Mouse (Mus musculus) embryonic fibroblast, embryonic 13.5 days (primary cell): ENCODE data around the gene Strbp.

Source experiments
- CTCF ChIP-seq: IDR thresholded peaks from 2 replicates; pipeline ENCODE4 v1.5.1; 2011; ENCODE audit warnings: mild to moderate bottlenecking, control low read depth, low read length, moderate library complexity, borderline replicate concordance; ENCODE audit not compliant: insufficient read depth
- POLR2A ChIP-seq: IDR thresholded peaks from 2 replicates; pipeline ENCODE4 v1.6.1; 2011; ENCODE audit warnings: low read depth, mild to moderate bottlenecking, control low read depth, low read length, moderate library complexity

- TF ChIP-seq CTCF: no peak
- TF ChIP-seq POLR2A: no peak
Measured at GRCm38 (mm10) chr2:37747909-37748308, 44.2 kb upstream of the Strbp start.
